Mouse (Mus musculus): ENCODE data around the gene Cdk9.

The Cdk9 gene

DNA sequence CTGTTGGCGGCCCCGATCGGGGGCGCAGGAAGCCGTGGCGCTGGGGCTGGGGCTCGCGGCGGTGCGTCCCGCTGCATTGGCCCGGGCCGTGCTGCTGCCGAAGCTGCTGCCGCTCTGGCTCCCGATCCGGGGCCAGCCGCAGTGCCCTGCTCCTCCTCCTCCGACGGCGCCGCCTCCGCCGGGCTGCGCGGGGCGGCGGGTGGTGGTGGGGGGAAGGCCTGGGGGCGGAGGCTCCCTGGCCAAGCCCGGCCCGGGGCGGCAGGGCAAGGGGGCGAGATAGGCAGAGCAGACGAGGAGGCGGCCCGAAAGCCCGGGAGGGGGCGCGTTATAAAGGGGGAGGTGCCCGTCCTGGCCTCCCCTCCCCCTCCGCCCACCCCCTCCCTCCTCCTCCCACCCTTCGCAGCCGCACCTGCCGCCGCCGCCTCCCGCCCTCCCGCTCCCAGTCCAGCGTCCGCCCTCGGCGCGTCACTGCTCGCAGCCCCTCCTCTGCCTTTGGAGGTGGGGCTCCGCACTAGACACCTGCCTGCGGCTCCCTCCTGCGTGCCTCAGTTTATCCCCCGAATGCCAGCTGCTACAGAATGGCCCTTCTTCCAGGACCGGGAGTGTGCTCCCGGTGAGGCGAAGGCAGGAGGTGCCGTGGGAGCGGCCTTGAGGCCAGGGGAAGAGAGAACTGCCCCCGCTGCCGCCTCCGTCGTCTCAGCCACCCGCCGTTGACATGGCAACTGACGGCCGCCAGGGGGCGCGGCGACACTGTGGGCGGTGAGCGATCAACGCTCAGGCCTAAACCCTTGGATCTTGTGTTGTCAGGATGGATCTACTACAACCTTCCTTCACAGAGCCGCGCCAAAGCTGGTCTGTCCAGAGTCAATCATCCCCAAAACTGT is at the start of gene Cdk9:
Gene Cdk9, minus strand, starts transcription at position 143 of the 884 bp plus-strand sequence.
- DNase-seq (ENCODE audit: low read depth, low spot score), result peak; percentile 84

DNA sequence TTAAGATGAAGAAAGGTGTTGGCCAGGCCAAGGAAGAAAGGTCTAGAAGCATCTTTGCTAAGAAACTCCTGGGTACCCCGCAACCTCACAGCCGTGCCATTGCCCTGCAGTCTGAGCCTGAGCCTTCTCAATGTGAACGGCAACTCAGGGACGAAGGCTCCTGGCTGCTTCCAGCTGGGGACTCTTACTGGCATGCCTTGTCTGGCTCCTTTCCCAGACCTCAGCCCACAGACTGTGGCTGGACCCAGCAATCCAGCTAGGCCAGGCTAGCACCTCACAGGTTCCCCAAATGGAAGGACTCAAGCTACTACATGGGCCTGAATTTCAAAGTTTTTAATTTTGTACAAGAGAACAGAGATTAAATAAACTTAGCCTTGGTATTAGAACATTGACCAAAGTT is 49.0 kb upstream of the Cdk9 start:
- DNase-seq (ENCODE audit: low read depth, low spot score), result no peak

DNA sequence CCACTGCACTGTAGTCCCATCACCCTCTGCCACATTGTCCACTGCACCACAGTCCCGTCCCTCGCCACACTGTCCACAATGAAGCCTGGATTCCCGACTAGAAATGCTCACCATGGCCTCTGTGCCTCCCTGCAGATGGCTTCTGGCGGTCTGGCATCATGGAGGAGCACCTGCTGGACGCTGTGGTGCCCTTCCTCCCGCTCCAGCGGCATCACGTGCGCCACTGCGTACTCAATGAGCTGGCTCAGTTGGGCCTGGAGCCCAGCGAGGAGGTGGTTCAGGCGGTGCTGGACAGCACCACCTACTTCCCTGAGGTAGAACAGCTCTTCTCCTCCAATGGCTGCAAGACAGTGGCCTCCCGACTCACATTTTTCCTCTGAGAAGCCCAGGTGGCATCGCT is 48.5 kb upstream of the Cdk9 start:
- no peak for DNase-seq (ENCODE audit: low read depth, low spot score)

DNA sequence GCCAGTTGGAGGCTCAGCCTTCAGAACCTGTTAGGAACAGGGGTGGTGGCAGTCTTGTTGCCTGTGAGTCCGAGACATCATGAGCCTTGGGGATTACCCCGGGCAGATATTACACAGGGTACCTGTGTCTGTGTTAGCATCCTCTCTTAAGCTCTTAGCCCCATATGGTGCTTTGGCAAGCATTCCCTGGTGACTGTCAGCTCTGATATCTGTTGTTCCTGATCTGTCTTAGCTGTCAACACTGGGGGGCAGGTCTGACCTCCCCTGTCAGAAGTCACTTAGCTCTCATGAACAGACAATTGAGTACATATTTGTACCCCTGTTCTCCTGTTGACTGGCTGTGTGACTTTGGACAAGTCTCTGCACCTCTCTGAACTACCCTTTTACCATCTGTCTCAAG is 46.1 kb upstream of the Cdk9 start:
- DNase-seq (ENCODE audit: low read depth, low spot score), result no peak

DNA sequence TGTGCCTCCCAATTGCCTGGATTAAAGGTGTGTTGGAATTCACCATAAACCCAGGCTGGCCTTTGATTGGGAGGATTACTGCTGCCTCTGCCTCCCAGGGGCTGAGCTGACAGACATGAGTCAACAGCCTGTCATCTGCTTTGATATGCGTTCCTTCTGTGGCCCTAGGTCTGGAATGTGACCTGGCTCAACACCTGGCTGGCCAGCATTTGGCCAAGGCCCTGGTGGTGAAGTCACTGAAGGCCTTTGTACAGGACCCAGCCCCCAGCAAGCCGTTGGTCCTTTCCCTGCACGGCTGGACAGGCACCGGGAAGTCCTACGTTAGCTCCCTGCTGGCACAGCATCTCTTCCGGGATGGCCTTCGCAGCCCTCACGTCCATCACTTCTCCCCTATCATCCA is 45.6 kb upstream of the Cdk9 start:
- DNase-seq (ENCODE audit: low read depth, low spot score), result no peak

DNA sequence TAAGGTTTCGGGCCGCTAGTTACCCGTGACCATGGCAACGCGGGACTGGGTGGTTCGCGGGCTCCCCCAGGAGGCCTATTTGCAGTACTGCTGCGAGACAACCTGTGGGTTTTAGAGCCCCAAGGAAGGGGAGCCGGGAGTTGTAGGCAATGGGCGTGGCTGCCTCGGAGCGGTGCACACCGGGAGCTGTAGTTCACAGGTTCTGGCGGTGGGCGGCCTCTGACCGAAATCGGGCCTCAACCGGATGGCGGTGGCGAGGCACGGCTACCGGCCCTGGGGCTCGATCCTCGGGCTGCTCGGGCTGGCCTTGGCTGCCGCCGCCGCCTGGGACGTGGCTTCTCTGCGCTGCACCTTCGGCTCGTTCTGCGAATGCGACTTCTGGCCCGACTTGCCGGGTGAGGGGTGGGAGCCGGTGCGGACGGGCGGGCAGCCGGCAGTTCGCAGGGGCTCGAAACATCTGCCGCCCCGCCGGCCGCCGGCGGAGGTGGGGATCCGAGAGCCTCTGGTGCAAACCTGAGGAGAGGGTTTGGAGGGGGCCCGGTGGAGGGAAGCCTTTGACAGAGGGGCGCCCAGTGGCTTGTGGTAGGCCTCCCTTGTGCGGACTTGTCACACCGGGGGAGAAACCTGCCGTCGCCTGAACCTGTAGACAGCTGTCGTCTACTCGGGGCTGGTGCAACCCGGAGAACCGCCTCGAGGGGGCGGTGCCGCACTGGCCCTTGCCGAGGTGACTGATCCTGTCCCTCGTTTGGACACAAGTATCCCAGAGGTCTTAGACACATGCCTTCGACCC is 44.4 kb upstream of the Cdk9 start, which contains the start of gene Tor2a:
Gene Tor2a, plus strand, starts transcription at position 179 of the 790 bp plus-strand sequence.
- peak; percentile 92 for DNase-seq (ENCODE audit: low read depth, low spot score)

- no peak for DNase-seq (ENCODE audit: low read depth, low spot score)
Observed at GRCm38 (mm10) chr2:32756674-32757055, 43.8 kb upstream of the Cdk9 start.

DNA sequence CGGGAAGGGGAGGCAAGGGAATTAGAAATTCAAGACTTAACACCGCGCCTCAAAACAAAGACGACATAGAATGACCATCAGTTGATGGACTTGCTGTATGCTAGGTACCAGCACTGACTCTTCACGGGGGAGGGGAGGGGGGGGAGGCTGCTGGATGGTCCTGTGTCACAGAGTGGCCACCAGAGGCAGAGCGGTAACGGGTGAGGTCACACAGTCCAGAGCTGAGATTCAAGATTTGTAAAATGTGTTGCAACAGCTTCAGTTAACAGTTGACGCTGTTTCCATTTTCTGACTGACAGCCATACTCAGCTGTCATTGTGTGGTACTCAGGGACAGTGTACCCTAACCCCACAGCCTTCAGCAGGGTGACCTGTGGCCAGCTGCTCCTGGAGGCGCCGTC is 39.3 kb upstream of the Cdk9 start:
- DNase-seq (ENCODE audit: low read depth, low spot score), result no peak

GRCm38 (mm10) chr2:32751665-32752033 is 38.8 kb upstream of the Cdk9 start:
- no peak for DNase-seq (ENCODE audit: low read depth, low spot score)

DNA sequence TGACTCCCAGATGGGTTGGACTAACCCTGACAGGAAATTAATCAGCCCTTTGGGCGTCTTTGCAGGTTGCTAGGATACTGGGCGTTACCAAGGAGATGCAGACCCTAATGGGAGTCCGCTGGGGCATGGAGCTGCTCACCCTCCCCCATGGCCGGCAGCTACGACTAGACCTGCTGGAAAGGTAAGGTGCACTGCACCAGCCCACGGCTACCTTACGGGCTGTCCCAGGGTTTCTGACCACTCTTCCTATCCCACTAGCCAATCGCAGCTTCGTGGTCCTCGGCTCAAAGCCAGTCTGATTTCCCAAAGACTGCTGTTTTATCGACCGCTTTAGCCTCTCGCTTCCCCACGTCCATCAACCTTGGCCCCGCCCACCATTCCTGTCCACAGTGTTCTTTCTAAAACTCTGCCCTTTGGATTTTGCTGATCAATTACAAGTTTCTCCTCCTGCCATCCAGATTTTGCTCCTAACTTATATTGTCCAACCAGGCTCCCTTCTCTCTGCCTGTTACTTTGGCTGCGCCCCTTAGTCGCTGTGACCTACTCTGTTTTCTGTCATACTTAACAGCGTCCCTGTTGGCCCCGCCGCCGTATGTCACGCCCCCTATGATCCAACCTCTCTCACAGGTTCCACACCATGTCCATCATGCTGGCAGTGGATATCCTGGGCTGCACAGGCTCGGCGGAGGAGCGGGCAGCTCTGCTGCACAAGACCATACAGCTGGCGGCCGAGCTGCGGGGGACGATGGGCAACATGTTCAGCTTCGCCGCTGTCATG is 38.2 kb upstream of the Cdk9 start:
- DNase-seq (ENCODE audit: low read depth, low spot score), result no peak

- no peak for DNase-seq (ENCODE audit: low read depth, low spot score)
Observed at GRCm38 (mm10) chr2:32750199-32750598, 37.3 kb upstream of the Cdk9 start.

GRCm38 (mm10) chr2:32749082-32749481 is 36.2 kb upstream of the Cdk9 start:
- DNase-seq (ENCODE audit: low read depth, low spot score), result no peak

DNA sequence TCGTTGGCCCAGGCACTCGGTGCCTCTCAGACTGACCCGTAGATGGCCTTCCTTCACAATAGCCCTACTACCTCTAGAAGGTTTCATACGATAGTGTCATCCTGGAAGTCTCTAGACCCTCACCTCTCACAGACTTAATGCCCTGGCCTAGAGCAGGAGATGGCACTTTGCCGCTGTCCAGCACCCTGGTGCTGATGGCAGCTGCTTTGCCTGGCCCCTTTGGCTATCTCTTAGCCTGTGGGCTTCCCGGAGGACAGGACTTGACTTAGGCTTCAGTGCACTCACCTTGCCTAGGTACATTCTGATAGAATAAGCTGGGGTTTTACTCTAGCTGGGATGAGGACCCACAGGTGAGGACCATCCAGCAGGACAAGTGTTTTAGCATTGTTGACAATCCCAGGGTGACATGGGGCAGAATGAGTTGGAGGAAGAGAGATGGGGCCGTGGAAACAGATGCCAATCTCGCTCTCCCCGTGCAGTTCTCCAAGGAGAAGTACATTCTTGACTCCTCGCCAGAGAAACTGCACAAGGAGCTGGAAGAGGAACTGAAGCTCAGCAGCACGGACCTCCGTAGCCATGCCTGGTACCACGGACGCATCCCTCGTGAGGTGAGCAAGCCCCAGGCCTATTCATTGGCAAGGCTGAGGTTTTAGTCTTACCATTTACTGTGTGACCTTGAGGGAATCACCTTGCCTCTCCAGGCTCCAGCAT is 31.6 kb upstream of the Cdk9 start:
- DNase-seq (ENCODE audit: low read depth, low spot score), result no peak

- DNase-seq (ENCODE audit: low read depth, low spot score), result peak; percentile 83
Observed at GRCm38 (mm10) chr2:32742173-32742531, 29.3 kb upstream of the Cdk9 start.

DNA sequence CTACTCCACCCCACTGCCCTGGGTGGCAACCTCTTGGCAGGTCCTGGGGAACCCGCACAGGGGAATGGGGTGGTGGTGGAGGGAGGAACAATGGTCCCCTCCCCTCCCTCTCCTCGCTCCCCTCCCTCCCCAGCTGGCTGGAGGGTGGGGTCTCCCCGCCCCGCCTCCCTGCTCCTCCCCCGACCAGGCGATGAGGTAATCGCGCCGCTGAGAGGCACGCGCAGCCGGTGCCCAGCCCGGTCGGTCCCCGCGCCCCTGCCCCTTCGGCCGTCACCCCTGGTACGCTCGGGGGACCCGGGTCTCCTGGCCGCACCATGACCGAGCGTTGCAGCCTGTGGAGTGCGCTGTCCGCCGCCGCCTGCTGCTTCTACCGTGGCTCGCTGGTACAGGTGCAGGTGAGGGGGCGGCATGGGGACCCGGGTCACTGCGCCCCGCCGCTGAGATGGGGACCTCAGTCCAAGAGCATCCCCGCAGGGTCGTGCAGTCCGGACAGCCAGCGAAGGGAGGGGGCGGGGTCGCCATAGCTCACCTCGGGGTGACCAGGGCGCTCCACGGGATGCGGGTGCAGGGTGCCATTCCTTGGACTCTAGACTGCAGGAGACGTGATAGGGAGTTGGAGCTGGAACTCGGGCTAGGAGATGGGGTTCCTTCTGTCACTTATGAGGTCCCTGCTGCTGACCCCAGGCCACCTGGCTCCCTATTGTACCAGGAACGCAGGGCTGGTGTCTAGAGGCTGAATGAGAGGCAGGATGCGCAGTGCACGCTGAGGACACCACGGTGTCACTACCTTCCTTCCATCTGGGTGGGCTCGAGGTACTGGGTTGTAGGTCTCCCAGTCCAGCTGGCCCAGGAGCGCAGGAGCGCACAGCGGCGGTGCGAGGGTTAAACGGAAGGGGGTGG is 28.6 kb upstream of the Cdk9 start:
- DNase-seq (ENCODE audit: low read depth, low spot score), result peak; percentile 54

GRCm38 (mm10) chr2:32740916-32741272 is 28.0 kb upstream of the Cdk9 start, which contains the start of gene 6330409D20Rik:
TSS of gene 6330409D20Rik (minus strand) at chr2:32741016.
- DNase-seq (ENCODE audit: low read depth, low spot score), result no peak

GRCm38 (mm10) chr2:32739311-32739710 is 26.4 kb upstream of the Cdk9 start:
- no peak for DNase-seq (ENCODE audit: low read depth, low spot score)

DNA sequence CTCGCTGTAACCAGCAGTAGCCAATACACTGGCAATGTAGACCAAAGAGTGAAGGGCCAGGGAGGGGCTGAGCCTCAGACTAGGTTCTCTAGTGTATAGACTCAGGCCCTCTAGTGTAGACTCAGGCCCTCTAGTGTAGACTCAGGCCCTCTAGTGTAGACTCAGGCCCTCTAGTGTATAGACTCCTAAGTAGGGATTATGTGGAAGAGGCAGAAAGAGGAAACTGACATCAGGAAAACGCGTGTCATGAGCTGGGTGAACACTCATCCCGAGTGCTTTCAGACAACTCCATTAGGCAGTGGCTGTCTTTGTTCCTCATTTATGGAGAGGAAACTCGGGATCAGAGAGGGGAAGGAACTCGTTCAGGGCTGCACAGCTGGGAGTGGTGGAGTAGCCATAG is 24.1 kb upstream of the Cdk9 start:
- no peak for DNase-seq (ENCODE audit: low read depth, low spot score)

GRCm38 (mm10) chr2:32736306-32736829 is 23.5 kb upstream of the Cdk9 start:
- DNase-seq (ENCODE audit: low read depth, low spot score), result no peak

DNA sequence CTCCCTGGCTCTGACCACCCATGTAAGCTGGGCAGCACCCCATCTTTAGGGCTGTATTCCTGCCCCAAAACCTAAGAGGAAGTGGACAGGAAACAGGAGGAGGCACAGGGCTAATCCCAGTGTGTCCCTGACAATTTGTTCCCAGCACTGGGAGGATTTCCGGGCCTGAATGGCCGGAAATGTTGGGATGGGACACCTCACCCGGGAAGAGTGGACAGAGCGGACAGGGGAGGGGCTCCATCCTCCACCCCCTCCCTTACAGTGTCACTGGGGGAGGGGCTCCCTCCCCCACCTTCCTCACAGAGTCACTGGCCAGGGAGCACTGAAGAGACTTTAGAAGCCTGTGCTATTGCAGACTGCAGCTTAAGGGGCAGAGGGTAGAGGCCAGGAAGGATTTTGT is 22.1 kb upstream of the Cdk9 start:
- no peak for DNase-seq (ENCODE audit: low read depth, low spot score)

Data from brain, embryonic 18.5 days (tissue).